Mouse (Mus musculus): Measurements from ENCODE around the gene Tent4a.

GRCm38 (mm10) chr13:69489777-69490176 is 44.6 kb downstream of the Tent4a start:
- no peak for TF ChIP-seq GATA1 (IDR thresholded peaks at IDR 0.05; ENCODE audit: borderline replicate concordance, low read length)
- TF ChIP-seq FLI1 (IDR thresholded peaks at IDR 0.05; ENCODE audit: low read length): no peak
